Mouse (Mus musculus) right cerebral cortex, postnatal 25 days (tissue): Measurements from ENCODE around the gene Gm44511.
"Not testable (repeated sequence)": the region's sequence is repeated elsewhere in the genome, so short reads cannot be mapped to it uniquely, and the experiment has no call there.

Source experiments
- DNase-seq: peaks from one replicate; pipeline ENCODE4 v3.0.0; 2022

Gm44511 gene

GRCm38 (mm10) chr6:128839921-128840320 lies 13.8 kb upstream of the Gm44511 start:
- no peak for DNase-seq

DNA sequence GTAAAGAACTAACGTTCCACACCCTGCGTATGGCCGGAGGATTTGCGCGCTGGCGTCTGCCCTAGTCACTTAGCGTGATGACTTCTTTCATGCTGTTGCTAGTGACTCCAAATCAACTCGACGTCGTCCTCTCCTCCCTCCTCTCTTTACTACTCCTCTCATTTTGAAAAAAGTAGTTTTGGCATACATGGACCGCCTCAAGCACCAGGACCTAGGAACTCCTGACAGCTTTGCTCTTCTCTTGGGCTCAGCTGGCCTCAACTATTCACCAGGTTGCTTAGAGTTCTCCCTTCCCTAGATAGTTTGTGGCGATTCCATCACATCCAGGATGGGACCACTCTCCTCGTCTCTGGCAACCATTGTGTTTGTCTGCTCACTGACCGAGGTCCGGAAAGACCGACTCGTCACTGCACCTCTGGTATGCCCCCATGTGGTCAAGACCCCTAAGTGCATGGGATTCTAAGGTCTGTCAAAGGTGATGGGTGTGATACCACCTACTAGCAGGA lies 13.2 kb upstream of the Gm44511 start:
- peak; percentile 67 for DNase-seq

DNA sequence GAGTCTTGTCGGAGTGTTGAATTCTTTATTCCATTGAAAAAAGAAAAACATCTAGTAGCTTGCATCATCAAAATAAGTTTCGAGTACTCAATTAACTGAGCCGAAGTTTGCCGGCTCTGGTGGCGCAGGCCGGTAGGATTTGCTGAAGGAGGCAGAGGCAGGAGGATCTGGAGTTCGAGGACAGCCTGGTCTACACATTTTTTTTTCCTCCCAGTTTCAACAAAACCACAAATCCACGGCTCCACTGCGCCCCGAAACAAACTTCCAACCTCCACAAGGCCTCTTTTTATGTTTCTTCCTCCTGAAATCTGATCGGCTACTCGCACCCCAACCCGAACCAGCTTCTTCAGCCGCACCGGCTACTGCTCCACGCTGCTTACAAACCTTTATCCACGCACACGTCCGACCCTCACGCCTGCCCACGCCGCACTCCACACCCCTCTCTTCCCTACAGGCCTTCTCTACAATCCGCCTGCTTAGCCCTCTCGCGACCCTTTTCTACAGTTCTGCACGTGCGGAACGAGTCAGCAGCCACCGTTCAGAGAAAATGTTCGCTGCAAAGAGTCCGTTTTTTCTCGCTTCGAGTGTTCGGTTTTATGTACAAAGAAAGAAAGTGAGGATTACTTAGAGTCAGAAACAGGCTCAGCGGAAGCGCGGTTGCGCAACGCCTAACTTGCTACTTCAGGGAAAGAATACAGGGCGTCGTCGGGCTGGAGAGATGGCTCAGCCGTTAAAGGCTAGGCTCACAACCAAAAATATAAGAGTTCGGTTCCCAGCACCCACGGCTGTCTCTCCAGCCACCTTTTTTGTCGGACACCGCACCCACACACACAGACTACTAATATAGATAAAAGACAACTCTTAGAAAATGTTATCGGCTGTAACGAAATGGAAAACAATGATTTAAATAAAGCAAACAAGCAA lies 12.5 kb upstream of the Gm44511 start:
- peak; percentile 88 for DNase-seq

DNA sequence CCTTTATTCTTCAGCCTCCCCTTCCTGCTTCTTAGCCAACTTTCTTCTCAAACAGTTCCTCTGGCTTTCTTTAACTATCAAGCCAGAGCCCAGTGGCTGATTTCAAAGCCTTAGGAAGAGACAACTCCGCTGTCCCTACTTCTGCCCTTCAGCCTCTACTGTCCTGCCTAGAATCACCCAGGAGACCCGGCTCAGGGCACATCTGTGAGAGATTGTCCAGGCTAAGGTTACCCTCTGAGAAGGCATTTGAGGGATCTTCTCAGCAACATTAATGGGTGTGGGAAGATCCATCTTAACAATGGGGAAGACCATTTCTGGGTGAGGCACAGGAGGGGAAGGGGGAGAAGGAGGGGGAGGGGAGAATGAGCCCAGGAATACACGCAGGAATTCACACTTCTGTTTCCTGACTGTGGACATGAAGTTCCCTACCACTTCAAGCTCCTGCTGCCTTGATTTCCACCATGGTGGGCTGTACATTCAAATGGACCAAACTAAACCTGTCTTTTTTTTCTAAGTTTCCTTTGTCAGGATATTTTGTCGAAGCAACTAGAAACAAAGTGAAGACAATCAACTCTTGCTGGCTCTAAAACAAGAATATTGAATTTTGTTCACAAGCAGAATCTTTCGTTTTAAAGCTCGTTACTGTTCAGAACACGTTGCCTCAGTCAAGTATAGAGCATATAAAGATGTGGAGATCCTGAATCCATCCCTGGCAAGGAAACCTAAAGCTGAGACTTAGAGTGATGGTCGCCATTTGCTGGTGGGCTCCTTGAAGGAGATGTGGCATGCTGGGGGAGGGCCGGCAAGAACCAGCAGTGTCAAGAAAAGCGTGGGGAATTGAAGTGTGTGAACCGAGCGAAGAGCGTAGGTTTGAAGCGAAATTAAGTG lies 11.6 kb upstream of the Gm44511 start:
- DNase-seq, result no peak

GRCm38 (mm10) chr6:128836955-128837334 lies 10.8 kb upstream of the Gm44511 start:
- no peak for DNase-seq

- DNase-seq, result no peak
These were observed 10.3 kb upstream of the Gm44511 start for GRCm38 (mm10) chr6:128836191-128836954.

DNA sequence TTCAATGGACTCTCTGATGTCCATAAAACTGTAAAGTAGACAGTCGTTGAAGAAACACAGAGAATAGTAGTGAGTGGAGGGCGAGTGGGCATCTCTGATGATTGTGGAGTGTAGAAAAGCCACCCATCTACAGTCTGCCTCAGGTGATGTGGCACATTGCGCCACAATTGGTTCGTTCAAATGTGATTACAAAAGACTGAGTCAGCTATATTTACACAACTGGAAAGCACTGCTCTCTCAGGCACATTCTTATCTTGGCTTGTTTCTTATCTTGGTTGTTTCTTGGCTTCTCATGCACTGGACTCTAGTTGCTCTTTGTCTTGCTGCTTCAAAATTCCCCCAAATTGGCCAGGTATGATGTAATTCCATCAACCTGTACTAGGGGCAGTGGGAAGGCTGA lies 9.5 kb upstream of the Gm44511 start:
- no peak for DNase-seq

- DNase-seq, result no peak
These were observed 6.9 kb upstream of the Gm44511 start for GRCm38 (mm10) chr6:128833046-128833445.

DNA sequence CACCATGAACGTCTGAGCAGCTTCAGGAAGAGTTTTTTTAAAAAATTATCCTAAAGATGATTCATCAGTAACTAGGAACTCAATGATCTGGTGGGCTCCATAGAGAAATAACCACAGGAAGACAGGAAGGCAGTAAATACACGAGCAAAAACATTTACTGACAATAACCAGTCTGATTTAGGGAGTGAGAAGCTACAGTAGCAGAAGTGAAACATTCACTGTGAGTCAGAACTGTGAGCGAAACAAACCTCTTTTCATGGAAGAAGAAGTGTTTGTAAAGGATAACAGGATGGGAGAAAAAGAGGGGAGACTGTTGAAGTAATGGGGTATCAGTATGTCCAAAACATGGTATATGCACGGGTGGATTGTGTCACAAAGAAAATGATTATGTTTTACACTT lies 3.7 kb upstream of the Gm44511 start:
- no peak for DNase-seq

DNA sequence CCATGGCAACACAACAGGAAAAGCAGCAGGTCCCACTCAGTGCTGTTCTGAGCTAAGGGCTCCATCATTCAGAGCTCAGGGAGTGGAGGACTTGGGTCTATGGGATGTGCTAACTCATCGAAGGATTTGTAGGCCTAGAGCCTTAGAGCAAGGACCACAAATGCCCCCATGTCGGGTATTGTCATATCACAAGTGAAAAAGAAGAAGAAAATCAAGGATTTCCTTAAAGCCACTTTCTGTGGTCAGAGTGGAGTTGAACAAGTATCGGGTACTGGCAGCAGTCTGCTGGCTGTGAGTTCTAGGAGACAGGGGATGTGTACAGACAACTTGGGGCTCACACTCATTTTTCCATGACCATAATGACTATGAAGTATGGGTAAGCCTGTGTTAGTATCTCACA lies 666 bp upstream of the Gm44511 start:
- no peak for DNase-seq

GRCm38 (mm10) chr6:128818083-128818802 lies 7.9 kb downstream of the Gm44511 start:
- DNase-seq, result no peak

GRCm38 (mm10) chr6:128808532-128808931 lies 17.6 kb downstream of the Gm44511 start:
- DNase-seq, result no peak

GRCm38 (mm10) chr6:128807021-128807420 lies 19.1 kb downstream of the Gm44511 start:
- DNase-seq, result no peak

DNA sequence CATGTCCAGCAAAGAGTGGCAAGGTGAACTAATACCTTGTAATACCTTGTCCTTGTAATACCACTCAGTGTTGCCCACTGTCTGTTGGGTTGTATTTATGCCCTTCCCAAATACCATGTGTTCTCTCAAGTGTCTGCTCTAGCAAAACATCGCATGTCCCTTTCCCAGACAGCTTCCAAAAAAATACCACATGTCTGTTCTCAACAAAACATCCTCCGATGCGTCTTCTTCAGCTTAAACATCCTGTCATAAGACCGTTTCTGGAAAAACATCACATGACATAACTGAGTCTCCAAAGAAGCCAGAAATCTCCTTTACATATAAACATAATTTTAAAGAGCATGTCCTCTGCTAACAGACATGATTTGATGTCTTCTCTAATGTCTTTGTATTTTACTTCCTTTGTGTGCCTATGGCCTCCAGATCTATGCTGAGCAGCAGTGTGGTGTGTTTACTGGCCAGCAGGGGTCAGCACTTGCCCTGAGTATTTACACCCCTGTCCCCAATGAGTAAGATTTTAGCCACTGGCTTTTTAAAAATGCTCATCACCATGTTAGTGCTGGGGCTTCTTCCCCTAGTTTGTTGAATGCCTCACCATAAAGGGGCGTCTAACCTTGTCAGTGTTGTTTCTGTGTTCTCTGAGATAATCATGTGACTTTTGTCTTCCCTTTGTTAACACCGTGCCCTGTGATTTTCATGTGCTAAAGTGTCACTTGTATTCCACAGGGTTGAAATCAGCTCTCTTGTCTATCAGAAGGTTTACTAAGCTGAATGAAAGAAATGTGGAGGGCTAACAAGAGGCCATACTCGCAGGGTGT lies 21.1 kb downstream of the Gm44511 start:
- DNase-seq, result not testable (repeated sequence)

DNA sequence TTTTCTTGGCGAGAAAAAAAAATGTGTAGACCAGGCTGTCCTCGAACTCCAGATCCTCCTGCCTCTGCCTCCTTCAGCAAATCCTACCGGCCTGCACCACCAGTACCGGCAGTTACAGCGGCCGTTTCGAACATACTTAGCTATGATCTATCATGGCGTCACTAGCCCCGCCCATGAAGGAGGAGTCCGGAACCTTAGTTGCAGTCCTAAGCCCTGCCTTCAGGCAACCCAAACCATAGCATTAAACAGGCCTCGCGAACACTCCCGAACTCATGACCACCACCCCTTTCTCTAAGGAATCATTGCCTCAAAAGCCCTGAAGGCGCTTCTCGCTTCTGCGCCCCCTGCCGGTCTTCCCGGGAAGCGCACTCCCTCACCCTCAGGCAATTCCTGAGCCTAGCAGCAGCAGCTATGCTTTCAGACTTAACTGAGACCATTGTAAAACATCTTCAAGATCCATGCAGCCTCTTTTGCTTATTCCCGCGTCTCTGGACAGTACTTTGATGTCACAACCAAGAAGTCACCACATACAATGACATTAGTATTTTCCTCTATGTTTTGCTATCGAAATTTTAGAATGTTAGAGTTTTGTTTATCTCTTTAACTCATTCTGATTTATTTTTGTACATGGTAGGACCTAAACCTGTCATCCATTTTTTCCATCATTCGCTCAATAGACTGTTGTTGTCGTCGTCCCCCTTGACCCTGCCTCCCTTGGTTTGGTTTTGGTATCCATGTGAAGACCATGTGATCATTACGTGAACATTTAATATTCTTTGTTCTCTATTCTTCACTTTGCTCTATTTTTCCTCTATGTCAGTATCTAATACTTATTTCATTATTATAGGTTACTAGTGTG lies 22.9 kb downstream of the Gm44511 start:
- DNase-seq, result peak; percentile 91

DNA sequence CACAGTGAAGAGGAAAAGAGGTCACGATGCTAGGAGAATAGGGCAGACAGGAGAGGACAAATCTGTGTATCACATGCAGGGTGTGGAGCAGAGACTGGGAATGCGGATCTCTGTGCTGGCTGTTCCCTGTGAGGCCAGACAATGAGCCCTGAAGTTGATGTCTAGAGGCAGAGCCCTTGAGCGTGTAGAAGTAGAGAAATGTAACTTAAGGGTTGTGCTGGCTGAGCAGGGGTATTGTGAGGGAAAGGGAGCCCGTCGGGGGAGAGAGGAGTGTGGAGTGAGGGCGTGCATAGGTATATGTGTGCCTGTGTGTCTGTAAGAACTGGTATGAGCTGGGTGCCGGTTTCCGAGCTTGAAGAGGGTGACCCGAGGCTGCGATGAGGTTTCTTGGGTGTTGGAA lies 23.6 kb downstream of the Gm44511 start:
- peak; percentile 32 for DNase-seq

DNA sequence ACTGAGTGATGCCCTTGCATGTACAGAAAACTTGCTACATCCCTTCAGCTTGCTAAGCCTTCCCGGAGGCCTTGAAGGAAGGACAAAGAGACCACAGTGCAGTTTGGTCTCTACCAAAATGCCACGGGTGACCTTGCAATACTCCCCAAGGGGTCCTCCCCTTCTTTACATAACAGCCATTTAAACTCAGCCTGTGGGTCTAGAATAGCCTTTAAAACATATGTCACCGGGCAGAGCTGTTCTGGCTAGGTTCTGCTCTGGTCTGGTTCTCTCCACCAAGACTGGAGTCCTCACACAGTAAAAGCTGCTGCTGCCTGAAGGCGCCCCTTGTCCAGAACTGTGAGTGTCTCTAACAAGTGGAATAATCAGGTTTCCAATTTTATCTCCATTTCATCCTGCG lies 25.4 kb downstream of the Gm44511 start:
- DNase-seq, result not testable (repeated sequence)

DNA sequence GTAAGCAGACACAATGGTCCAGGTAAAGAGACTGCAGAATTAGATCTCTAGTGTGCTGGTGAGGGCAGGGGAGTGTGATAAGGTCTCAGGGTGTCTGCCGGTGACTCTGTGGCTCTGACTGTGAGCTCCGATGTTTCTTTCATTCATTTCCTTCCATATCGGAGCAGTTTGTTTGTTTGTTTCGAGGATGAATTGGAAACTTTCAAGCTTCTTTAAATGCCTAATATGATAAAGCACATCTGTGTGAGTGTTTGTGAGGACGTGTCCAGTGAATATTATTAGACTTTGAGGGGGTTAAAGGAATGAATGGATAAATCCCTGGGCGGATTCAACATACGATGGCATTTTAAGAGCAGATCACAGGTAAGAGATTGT lies 26.2 kb downstream of the Gm44511 start:
- DNase-seq, result no peak

- DNase-seq, result peak; percentile 83
These were observed 26.8 kb downstream of the Gm44511 start for GRCm38 (mm10) chr6:128799144-128799895.

GRCm38 (mm10) chr6:128798772-128799143 lies 27.4 kb downstream of the Gm44511 start:
- DNase-seq, result peak; percentile 77
